ENCODE assay signal across 29 mouse cellular contexts in genomic region chr10:21544721-21545120, GRCm38 (mm10). TPM values are rescaled to one million over a fixed set of nuclear protein-coding genes. Genes with fewer than 3 reads are reported as not detected.
DNase-seq lines count a peak whose midpoint lies in the region; ATAC-seq and TF ChIP-seq lines count a peak whose summit lies in the region.
"Had no signal": no experiment of that assay in that cellular context is flagged by ENCODE, and none has a peak within 500 bp of the region (broad histone marks: within the 10 kb centered on the region; RNA-seq: fewer than 3 reads in every experiment).

No protein-coding gene starts in this region.

- H3K4me1 ChIP-seq in heart, embryonic 16.5 days (ENCODE audit: control insufficient read depth, insufficient read depth, low read length) = 0 out of 2 replicates have a peak, but pooled peaks cover 4% of the 10 kb centered on the region
- peaks cover 9% of the 10 kb centered on the region for H3K4me1 ChIP-seq in heart, embryonic 10.5 days
- H3K4me1 ChIP-seq in liver, adult 2 months (ENCODE audit: control insufficient read depth, insufficient read depth, low read length) = 0 out of 2 replicates have a peak, but pooled peaks cover 2% of the 10 kb centered on the region
- no peaks in the 10 kb centered on the region for H3K4me1 ChIP-seq in liver, embryonic 11.5 days (replicated peaks; ENCODE audit: control insufficient read depth, insufficient read depth, low read length)
- H3K4me1 ChIP-seq: liver, embryonic 13.5 days; stomach, embryonic 15.5 days had no signal

- H3K27me3 ChIP-seq in heart, embryonic 16.5 days (ENCODE audit: control insufficient read depth, insufficient read depth, low read length) = no peaks in the 10 kb centered on the region
- H3K27me3 ChIP-seq in heart, embryonic 10.5 days (ENCODE audit: insufficient read depth, poor library complexity, severe bottlenecking) = no peaks in the 10 kb centered on the region
- no peaks in the 10 kb centered on the region for H3K27me3 ChIP-seq in liver, adult 2 months (ENCODE audit: control insufficient read depth, insufficient read depth, low read length)
- H3K27me3 ChIP-seq in liver, embryonic 11.5 days (replicated peaks; ENCODE audit: control insufficient read depth, insufficient read depth, low read length) = no peaks in the 10 kb centered on the region
- H3K27me3 ChIP-seq: limb, embryonic 12.5 days; liver, embryonic 13.5 days; neural tube, embryonic 15.5 days; stomach, embryonic 15.5 days had no signal

- ATAC-seq in heart, embryonic 16.5 days (replicated peaks; ENCODE audit: extremely low read depth, insufficient read depth, low FRiP score) = no peak
- no peak for ATAC-seq in liver, embryonic 11.5 days (replicated peaks; ENCODE audit: low FRiP score)
- peak; percentile 57 for ATAC-seq in megakaryocyte, adult 5-6 weeks (ENCODE audit: poor library complexity, severe bottlenecking)
- ATAC-seq: CD4-positive, CD25-positive, alpha-beta regulatory T cell, adult 4 months; hindbrain, postnatal 0 days; intestine, embryonic 16.5 days had no signal

- H3K4me3 ChIP-seq in heart, embryonic 16.5 days (ENCODE audit: low read length) = no peak overlapping the region
- no peak overlapping the region for H3K4me3 ChIP-seq in heart, embryonic 10.5 days
- no peak overlapping the region for H3K4me3 ChIP-seq in liver, adult 2 months (ENCODE audit: insufficient read depth, low read depth, low read length)
- H3K4me3 ChIP-seq in liver, embryonic 11.5 days (ENCODE audit: low read depth, low read length) = no peak overlapping the region
- H3K4me3 ChIP-seq: limb, embryonic 12.5 days; liver, embryonic 13.5 days; neural tube, embryonic 15.5 days; stomach, embryonic 15.5 days had no signal

- H3K9ac ChIP-seq in heart, embryonic 16.5 days (ENCODE audit: low read length) = no peak overlapping the region
- H3K9ac ChIP-seq in liver, adult 2 months (ENCODE audit: low read depth, low read length) = no peak overlapping the region
- no peak overlapping the region for H3K9ac ChIP-seq in liver, embryonic 11.5 days (ENCODE audit: low read depth, low read length)
- H3K9ac ChIP-seq: forebrain, postnatal 0 days; limb, embryonic 12.5 days; liver, embryonic 13.5 days; neural tube, embryonic 15.5 days; stomach, embryonic 15.5 days had no signal

- no peaks in the 10 kb centered on the region for H3K9me3 ChIP-seq in heart, embryonic 16.5 days (replicated peaks; ENCODE audit: control insufficient read depth, low read length)
- no peaks in the 10 kb centered on the region for H3K9me3 ChIP-seq in heart, embryonic 10.5 days
- no peaks in the 10 kb centered on the region for H3K9me3 ChIP-seq in liver, embryonic 11.5 days (ENCODE audit: control insufficient read depth, low read length)
- H3K9me3 ChIP-seq: limb, embryonic 12.5 days; liver, embryonic 13.5 days; neural tube, embryonic 15.5 days; stomach, embryonic 15.5 days had no signal

- no peaks in the 10 kb centered on the region for H3K79me2 ChIP-seq in liver, adult 2 months (ENCODE audit: control insufficient read depth, insufficient read depth, low read length)

- H3K36me3 ChIP-seq in heart, embryonic 16.5 days (ENCODE audit: control insufficient read depth, insufficient read depth) = no peaks in the 10 kb centered on the region
- H3K36me3 ChIP-seq in heart, embryonic 10.5 days = no peaks in the 10 kb centered on the region
- H3K36me3 ChIP-seq in liver, adult 2 months (ENCODE audit: control insufficient read depth, insufficient read depth, low read length) = no peaks in the 10 kb centered on the region
- no peaks in the 10 kb centered on the region for H3K36me3 ChIP-seq in liver, embryonic 11.5 days (ENCODE audit: control insufficient read depth, insufficient read depth, low read length)
- H3K36me3 ChIP-seq: limb, embryonic 12.5 days; liver, embryonic 13.5 days; neural tube, embryonic 15.5 days; stomach, embryonic 15.5 days had no signal

- DNase-seq in heart, adult 11 months = peak; percentile 67
- DNase-seq in heart, postnatal 14 days = no peak
- DNase-seq in heart, embryonic 10.5 days (ENCODE audit: low spot score) = no peak
- DNase-seq in liver, adult 2 months (ENCODE audit: extremely low read depth, low read depth, low spot score) = no peak
- no peak for DNase-seq in liver, embryonic 11.5 days (ENCODE audit: low spot score)
- DNase-seq in testis, postnatal 14 days (ENCODE audit: low spot score) = no peak
- DNase-seq: cerebellum, adult 8-10 months; cerebellum, postnatal 36 days; forebrain, postnatal 0 days; gastrocnemius, postnatal 36 days; layer of hippocampus, postnatal 36 days; liver, embryonic 13.5 days; lung, adult 2 months; thymus, adult 18-20 months; thymus, postnatal 36 days had no signal

- peak overlapping the region; percentile 34; the same call in 1 of the 2 replicates for H3K27ac ChIP-seq in heart, embryonic 16.5 days (ENCODE audit: low read length)
- no peak overlapping the region for H3K27ac ChIP-seq in heart, embryonic 10.5 days
- H3K27ac ChIP-seq in liver, adult 2 months (replicated peaks; ENCODE audit: insufficient read depth, low read depth, low read length) = peak overlapping the region; percentile 19; the same call in 1 of the 2 replicates
- H3K27ac ChIP-seq in liver, embryonic 11.5 days (ENCODE audit: low read depth, low read length) = no peak overlapping the region
- H3K27ac ChIP-seq: hindbrain, postnatal 0 days; limb, embryonic 12.5 days; liver, embryonic 13.5 days; macrophage; neural tube, embryonic 15.5 days; stomach, embryonic 15.5 days had no signal

- H3K4me2 ChIP-seq in heart, embryonic 16.5 days (ENCODE audit: low read depth, low read length) = no peak overlapping the region
- no peak overlapping the region for H3K4me2 ChIP-seq in liver, embryonic 11.5 days
- H3K4me2 ChIP-seq: limb, embryonic 12.5 days; liver, embryonic 13.5 days; midbrain, embryonic 11.5 days; neural tube, embryonic 15.5 days; stomach, embryonic 15.5 days had no signal

- intact Hi-C loops in heart, postnatal 14 days (cut with DNase I) = loop anchor here (5.0 kb wide), 2 partner anchors 133 to 448 kb away; no protein-coding TSS in a partner anchor

- TF ChIP-seq POLR2A in liver, adult 2 months (IDR thresholded peaks at IDR 0.05; ENCODE audit: extremely low read depth, insufficient read depth, low read length) = no peak

- TF ChIP-seq CTCF in liver, adult 2 months (IDR thresholded peaks at IDR 0.05; ENCODE audit: low read depth, low read length) = no peak

- 81% methylated on average over 4 of the region's 4 CpGs for WGBS in heart, embryonic 16.5 days
- WGBS in heart, embryonic 10.5 days = 79% methylated on average over 4 of the region's 4 CpGs
- 83% methylated on average over 4 of the region's 4 CpGs for WGBS in liver, adult 2 months
- 67% methylated on average over 4 of the region's 4 CpGs for WGBS in liver, embryonic 11.5 days

RNA-seq across cellular contexts. Expression of gene 1700020N01Rik, which starts 48.2 kb away (rescaled TPM):
- total RNA-seq in heart, postnatal 14 days (2021) = not detected
- 0.26 TPM in 1 of 2 replicates, not detected in the other for polyA plus RNA-seq in heart, embryonic 16.5 days (2015; fragmentation: Nextera tagmentation; extraction: Ambion mirVana)
- polyA plus RNA-seq in heart, embryonic 10.5 days (2016; fragmentation: Nextera tagmentation; extraction: Ambion mirVana) = 0.14 and 0.29 TPM in 2 replicates
- total RNA-seq in liver, adult 2 months (2014; rRNA removed) = 0.13 TPM in 1 of 2 replicates, not detected in the other
- polyA plus RNA-seq in liver, adult 2 months (2012; rRNA removed) = not detected in 2 replicates
- not detected in 2 replicates for polyA plus RNA-seq in liver, embryonic 11.5 days (2014; fragmentation: Nextera tagmentation; extraction: Ambion mirVana)
- not detected in 2 replicates for total RNA-seq in megakaryocyte, adult 5-6 weeks (2015)
- total RNA-seq in megakaryocyte, adult 5-6 weeks (2017) = not detected in 2 replicates
- total RNA-seq: adrenal gland, postnatal 14 days; forebrain, postnatal 0 days; gastrocnemius, postnatal 36 days; hindbrain, postnatal 0 days; layer of hippocampus, adult 8-10 months; layer of hippocampus, postnatal 36 days; left cerebral cortex, postnatal 10 days had no signal
- polyA plus RNA-seq: CD4-positive, CD25-positive, alpha-beta regulatory T cell, adult 4 months; forebrain, postnatal 0 days; hindbrain, embryonic 11.5 days; hindbrain, postnatal 0 days; intestine, embryonic 16.5 days; limb, embryonic 12.5 days; liver, embryonic 13.5 days; lung, adult 2 months; macrophage; midbrain, embryonic 11.5 days; neural tube, embryonic 15.5 days; stomach, embryonic 15.5 days had no signal

Comparison
In these comparisons a context has a peak if more than half of its experiments do, and no peak if none do; other contexts are left out.
1. H3K27ac ChIP-seq: peak in heart, embryonic 16.5 days (single experiment) and liver, adult 2 months (single experiment); none in heart, embryonic 10.5 days (single experiment) and liver, embryonic 11.5 days (single experiment).